Mouse (Mus musculus): ENCODE measurements around the gene Aph1a. TPM values are rescaled to one million over a fixed set of nuclear protein-coding genes. Genes with fewer than 3 reads are reported as not detected.
"Not testable (repeated sequence)": the region's sequence is repeated elsewhere in the genome, so short reads cannot be mapped to it uniquely, and the experiment has no call there.

The Aph1a gene
- polyA plus RNA-seq, 1 experiment from 2014 or later = 40.8 TPM

- peak overlapping the region; percentile 38 for H3K4me3 ChIP-seq (replicated peaks)
- ATAC-seq (replicated peaks; ENCODE audit: low FRiP score) = peak; percentile 47
Observed at GRCm38 (mm10) chr3:95903753-95904502, 10.2 kb downstream of the Aph1a start.

GRCm38 (mm10) chr3:95904568-95904967 is 10.8 kb downstream of the Aph1a start, which contains the start of gene Car14:
Gene Car14 (minus strand): TSS chr3:95904691.
- peak within 1 kb of the TSS; percentile 64 for H3K27ac ChIP-seq
- WGBS = under 1% methylated on average over 15 of the region's 15 CpGs
- peak; percentile 33; the same call in 1 of the 2 replicates for ATAC-seq (replicated peaks; ENCODE audit: low FRiP score)

More at GRCm38 (mm10) chr3:95903753-95904502, 10.2 kb downstream of the Aph1a start:
- WGBS = 3% methylated on average over 14 of the region's 15 CpGs
- peaks cover 75% of the 10 kb centered on the region for H3K4me1 ChIP-seq
- H3K27ac ChIP-seq = peak overlapping the region; percentile 64; the same call in 1 of the 2 replicates
- no peaks in the 10 kb centered on the region for H3K9me3 ChIP-seq (replicated peaks)
- peaks cover 12% of the 10 kb centered on the region for H3K27me3 ChIP-seq
- no peaks in the 10 kb centered on the region for H3K36me3 ChIP-seq
- H3K4me2 ChIP-seq = peak overlapping the region; percentile 76
- peak overlapping the region; percentile 36; the same call in 1 of the 2 replicates for H3K9ac ChIP-seq

GRCm38 (mm10) chr3:95905146-95905939 is 11.6 kb downstream of the Aph1a start:
- peaks cover 61% of the 10 kb centered on the region for H3K4me1 ChIP-seq
- peak overlapping the region; percentile 38 for H3K4me3 ChIP-seq (replicated peaks)
- H3K9me3 ChIP-seq (replicated peaks) = no peaks in the 10 kb centered on the region
- H3K27me3 ChIP-seq = peaks cover 12% of the 10 kb centered on the region
- under 1% methylated on average over 18 of the region's 18 CpGs for WGBS
- ATAC-seq (replicated peaks; ENCODE audit: low FRiP score) = peak; percentile 58
- peak overlapping the region; percentile 76 for H3K4me2 ChIP-seq
- peak overlapping the region; percentile 36 for H3K9ac ChIP-seq
- H3K27ac ChIP-seq = peak overlapping the region; percentile 64
- H3K36me3 ChIP-seq = no peaks in the 10 kb centered on the region

More at GRCm38 (mm10) chr3:95904568-95904967, 10.8 kb downstream of the Aph1a start, which contains the start of gene Car14:
- Histone ChIP-seq H3K4me2 (peak within 1 kb of the TSS; percentile 76), H3K9me3 (replicated peaks) (no peaks in the 10 kb centered on the region), H3K27me3 (peaks cover 12% of the 10 kb centered on the region), H3K36me3 (no peaks in the 10 kb centered on the region), H3K4me1 (peaks cover 68% of the 10 kb centered on the region), H3K4me3 (replicated peaks) (peak within 1 kb of the TSS; percentile 38), H3K9ac (peak within 1 kb of the TSS; percentile 36)

- H3K4me1 ChIP-seq = peaks cover 60% of the 10 kb centered on the region
- H3K9me3 ChIP-seq (replicated peaks) = no peaks in the 10 kb centered on the region
- peak overlapping the region; percentile 38 for H3K4me3 ChIP-seq (replicated peaks)
- H3K27ac ChIP-seq = no peak overlapping the region
- peak overlapping the region; percentile 76 for H3K4me2 ChIP-seq
- ATAC-seq (replicated peaks; ENCODE audit: low FRiP score) = no peak
- no peaks in the 10 kb centered on the region for H3K36me3 ChIP-seq
- H3K9ac ChIP-seq = peak overlapping the region; percentile 36; the same call in 1 of the 2 replicates
- peaks cover 12% of the 10 kb centered on the region for H3K27me3 ChIP-seq
- WGBS = 2% methylated on average over 12 of the region's 12 CpGs
Observed at GRCm38 (mm10) chr3:95905940-95906492, 12.2 kb downstream of the Aph1a start.

GRCm38 (mm10) chr3:95906860-95907259 is 13.1 kb downstream of the Aph1a start:
- ATAC-seq (replicated peaks; ENCODE audit: low FRiP score) = no peak
- Histone ChIP-seq H3K9me3 (replicated peaks) (no peaks in the 10 kb centered on the region), H3K9ac (no peak overlapping the region), H3K4me2 (peak overlapping the region; percentile 76), H3K4me3 (replicated peaks) (peak overlapping the region; percentile 38), H3K27me3 (peaks cover 12% of the 10 kb centered on the region), H3K27ac (no peak overlapping the region), H3K36me3 (no peaks in the 10 kb centered on the region), H3K4me1 (peaks cover 52% of the 10 kb centered on the region)
- 0% methylated on average over 12 of the region's 12 CpGs for WGBS

GRCm38 (mm10) chr3:95907613-95908012 is 13.8 kb downstream of the Aph1a start:
- H3K9ac ChIP-seq = no peak overlapping the region

GRCm38 (mm10) chr3:95914706-95915105 is 20.9 kb downstream of the Aph1a start:
- no peak overlapping the region for H3K27ac ChIP-seq
- WGBS = 88% methylated on average over 4 of the region's 4 CpGs
- no peaks in the 10 kb centered on the region for H3K36me3 ChIP-seq
- no peaks in the 10 kb centered on the region for H3K27me3 ChIP-seq
- H3K4me3 ChIP-seq (replicated peaks) = no peak overlapping the region
- no peak overlapping the region for H3K4me2 ChIP-seq
- H3K9ac ChIP-seq = no peak overlapping the region
- H3K9me3 ChIP-seq (replicated peaks) = no peaks in the 10 kb centered on the region
- ATAC-seq (replicated peaks; ENCODE audit: low FRiP score) = no peak
- no peaks in the 10 kb centered on the region for H3K4me1 ChIP-seq

More at GRCm38 (mm10) chr3:95907613-95908012, 13.8 kb downstream of the Aph1a start:
- ATAC-seq (replicated peaks; ENCODE audit: low FRiP score) = no peak
- WGBS = 48% methylated on average over 4 of the region's 4 CpGs
- Histone ChIP-seq H3K27me3 (peaks cover 12% of the 10 kb centered on the region), H3K36me3 (no peaks in the 10 kb centered on the region), H3K9me3 (replicated peaks) (no peaks in the 10 kb centered on the region), H3K27ac (no peak overlapping the region), H3K4me1 (peaks cover 46% of the 10 kb centered on the region), H3K4me3 (replicated peaks) (no peak overlapping the region), H3K4me2 (no peak overlapping the region)

- Histone ChIP-seq H3K36me3 (no peaks in the 10 kb centered on the region), H3K4me1 (no peaks in the 10 kb centered on the region), H3K4me2 (no peak overlapping the region), H3K27me3 (no peaks in the 10 kb centered on the region), H3K4me3 (replicated peaks) (no peak overlapping the region), H3K9ac (no peak overlapping the region), H3K27ac (no peak overlapping the region), H3K9me3 (replicated peaks) (no peaks in the 10 kb centered on the region)
- 75% methylated on average over 7 of the region's 7 CpGs for WGBS
- no peak for ATAC-seq (replicated peaks; ENCODE audit: low FRiP score)
Observed at GRCm38 (mm10) chr3:95916760-95917159, 23.0 kb downstream of the Aph1a start.

GRCm38 (mm10) chr3:95920532-95920931 is 26.8 kb downstream of the Aph1a start:
- not testable (repeated sequence) for H3K4me1 ChIP-seq; H3K9me3 ChIP-seq (replicated peaks); ATAC-seq (replicated peaks; ENCODE audit: low FRiP score); H3K36me3 ChIP-seq; H3K4me3 ChIP-seq (replicated peaks); H3K27me3 ChIP-seq; H3K27ac ChIP-seq; H3K9ac ChIP-seq; H3K4me2 ChIP-seq
- 50% methylated on average over 2 of the region's 2 CpGs for WGBS

GRCm38 (mm10) chr3:95923429-95923828 is 29.7 kb downstream of the Aph1a start:
- not testable (repeated sequence) for H3K36me3 ChIP-seq; H3K4me1 ChIP-seq; H3K27ac ChIP-seq; H3K4me3 ChIP-seq (replicated peaks); H3K9ac ChIP-seq; H3K9me3 ChIP-seq (replicated peaks); ATAC-seq (replicated peaks; ENCODE audit: low FRiP score); H3K4me2 ChIP-seq; H3K27me3 ChIP-seq
- 89% methylated on average over 7 of the region's 7 CpGs for WGBS

GRCm38 (mm10) chr3:95924185-95924584 is 30.4 kb downstream of the Aph1a start:
- no peaks in the 10 kb centered on the region for H3K27me3 ChIP-seq

GRCm38 (mm10) chr3:95925087-95925486 is 31.3 kb downstream of the Aph1a start:
- Histone ChIP-seq H3K36me3 (no peaks in the 10 kb centered on the region), H3K4me2 (no peak overlapping the region), H3K9ac (no peak overlapping the region), H3K27ac (no peak overlapping the region), H3K9me3 (replicated peaks) (no peaks in the 10 kb centered on the region), H3K4me1 (peaks cover 8% of the 10 kb centered on the region), H3K27me3 (no peaks in the 10 kb centered on the region), H3K4me3 (replicated peaks) (no peak overlapping the region)
- no peak for ATAC-seq (replicated peaks; ENCODE audit: low FRiP score)
- WGBS = 79% methylated on average over 5 of the region's 5 CpGs

More at GRCm38 (mm10) chr3:95924185-95924584, 30.4 kb downstream of the Aph1a start:
- peaks cover 8% of the 10 kb centered on the region for H3K4me1 ChIP-seq
- no peak overlapping the region for H3K4me3 ChIP-seq (replicated peaks)
- H3K9me3 ChIP-seq (replicated peaks) = no peaks in the 10 kb centered on the region
- no peak for ATAC-seq (replicated peaks; ENCODE audit: low FRiP score)
- H3K36me3 ChIP-seq = no peaks in the 10 kb centered on the region
- no peak overlapping the region for H3K27ac ChIP-seq
- WGBS = 74% methylated on average over 4 of the region's 4 CpGs
- no peak overlapping the region for H3K9ac ChIP-seq
- no peak overlapping the region for H3K4me2 ChIP-seq

Measured in kidney, embryonic 15.5 days (tissue).